Mouse (Mus musculus): ENCODE results near the gene Gm11020. TPM values are rescaled to one million over a fixed set of nuclear protein-coding genes. Genes with fewer than 3 reads are reported as not detected.
A peak's percentile ranks its signal among the peaks of the same experiment; 100 is the strongest.

Gm11020 gene
- polyA plus RNA-seq, 1 experiment from 2014 or later: not detected

- Histone ChIP-seq H3K4me3 (replicated peaks) (no peak overlapping the region), H3K4me2 (no peak overlapping the region), H3K27me3 (no peaks in the 10 kb centered on the region), H3K9me3 (replicated peaks) (no peaks in the 10 kb centered on the region), H3K36me3 (no peaks in the 10 kb centered on the region), H3K9ac (no peak overlapping the region), H3K27ac (no peak overlapping the region), H3K4me1 (replicated peaks) (peaks cover 18% of the 10 kb centered on the region)
- ATAC-seq (ENCODE audit: low read depth): peak; percentile 79
- WGBS (ENCODE audit: insufficient replicate concordance): 23% methylated on average over 5 of the region's 5 CpGs
- DNase-seq: no peak
Measured at GRCm38 (mm10) chr8:104332665-104333631, 11.6 kb downstream of the Gm11020 start.

GRCm38 (mm10) chr8:104333786-104334185, 12.4 kb downstream of the Gm11020 start:
- no peak overlapping the region for H3K4me3 ChIP-seq (replicated peaks)
- H3K4me2 ChIP-seq: no peak overlapping the region
- no peaks in the 10 kb centered on the region for H3K36me3 ChIP-seq
- no peaks in the 10 kb centered on the region for H3K9me3 ChIP-seq (replicated peaks)
- H3K27me3 ChIP-seq: no peaks in the 10 kb centered on the region
- 13% methylated on average over 5 of the region's 5 CpGs for WGBS (ENCODE audit: insufficient replicate concordance)
- no peak overlapping the region for H3K9ac ChIP-seq
- H3K4me1 ChIP-seq (replicated peaks): peaks cover 18% of the 10 kb centered on the region
- DNase-seq (no peak), ATAC-seq (ENCODE audit: low read depth) (peak; percentile 56)
- H3K27ac ChIP-seq: no peak overlapping the region

- H3K4me2 ChIP-seq: no peak overlapping the region
- peaks cover 20% of the 10 kb centered on the region for H3K4me1 ChIP-seq (replicated peaks)
- H3K27ac ChIP-seq: no peak overlapping the region
- ATAC-seq (ENCODE audit: low read depth): no peak
- H3K9me3 ChIP-seq (replicated peaks): no peaks in the 10 kb centered on the region
- WGBS (ENCODE audit: insufficient replicate concordance): 79% methylated on average over 1 of the region's 1 CpGs
- no peak overlapping the region for H3K4me3 ChIP-seq (replicated peaks)
- no peaks in the 10 kb centered on the region for H3K27me3 ChIP-seq
- H3K9ac ChIP-seq: no peak overlapping the region
- H3K36me3 ChIP-seq: no peaks in the 10 kb centered on the region
- DNase-seq: no peak
Measured at GRCm38 (mm10) chr8:104334196-104334595, 12.8 kb downstream of the Gm11020 start.

DNA sequence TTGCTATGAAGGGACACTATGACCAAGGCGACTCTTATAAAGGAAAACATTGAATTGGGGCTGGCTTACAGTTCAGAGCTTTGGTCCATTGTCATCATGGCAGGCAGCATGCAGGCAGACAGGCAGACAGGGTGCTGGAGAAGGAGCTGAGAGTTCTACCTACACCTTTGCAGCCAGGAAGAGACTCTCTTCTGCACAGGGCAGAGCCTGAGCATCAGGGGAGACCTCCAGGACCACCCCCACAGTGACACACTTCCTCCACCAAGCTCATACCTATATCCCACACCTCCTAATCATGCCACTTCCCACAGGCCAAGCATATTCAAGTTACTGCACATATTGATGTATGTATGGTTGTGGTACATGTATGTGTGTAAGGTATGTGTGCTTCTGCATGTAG, 15.4 kb downstream of the Gm11020 start:
- Histone ChIP-seq H3K4me1 (replicated peaks) (peaks cover 42% of the 10 kb centered on the region), H3K27ac (no peak overlapping the region), H3K4me3 (replicated peaks) (no peak overlapping the region), H3K4me2 (no peak overlapping the region), H3K9ac (no peak overlapping the region), H3K9me3 (replicated peaks) (no peaks in the 10 kb centered on the region), H3K36me3 (no peaks in the 10 kb centered on the region), H3K27me3 (peaks cover 13% of the 10 kb centered on the region)
- no peak for DNase-seq
- no peak for ATAC-seq (ENCODE audit: low read depth)
- WGBS (ENCODE audit: insufficient replicate concordance): 61% methylated on average over 1 of the region's 1 CpGs

DNA sequence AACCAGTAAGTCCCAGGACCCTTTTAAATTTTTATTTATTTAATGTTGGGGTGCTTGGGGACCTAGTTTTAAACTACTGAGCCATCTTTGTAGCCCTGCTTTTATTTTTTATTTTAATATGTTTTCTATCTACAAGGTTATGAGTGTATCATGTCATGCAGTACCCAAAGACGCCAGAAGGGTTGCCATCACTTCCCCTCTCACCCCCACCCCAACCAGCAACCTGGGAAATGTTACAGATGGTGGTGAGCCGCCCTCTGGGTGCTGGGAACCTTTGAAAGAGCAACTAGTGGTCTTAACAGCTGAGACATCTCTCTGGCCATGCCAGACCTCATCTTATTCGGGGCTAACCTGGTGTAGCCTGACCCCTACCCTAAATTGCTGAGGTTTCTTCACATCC, 16.5 kb downstream of the Gm11020 start:
- Histone ChIP-seq H3K4me2 (no peak overlapping the region), H3K9ac (no peak overlapping the region), H3K4me1 (replicated peaks) (peaks cover 40% of the 10 kb centered on the region), H3K27ac (no peak overlapping the region), H3K36me3 (no peaks in the 10 kb centered on the region), H3K9me3 (replicated peaks) (no peaks in the 10 kb centered on the region), H3K27me3 (peaks cover 13% of the 10 kb centered on the region), H3K4me3 (replicated peaks) (no peak overlapping the region)
- WGBS (ENCODE audit: insufficient replicate concordance): 36% methylated on average over 3 of the region's 3 CpGs
- ATAC-seq (ENCODE audit: low read depth): no peak
- no peak for DNase-seq

- DNase-seq: no peak
- WGBS (ENCODE audit: insufficient replicate concordance): 23% methylated on average over 18 of the region's 18 CpGs
- H3K4me1 ChIP-seq (replicated peaks): peaks cover 33% of the 10 kb centered on the region
Measured at GRCm38 (mm10) chr8:104339229-104339982, 18.0 kb downstream of the Gm11020 start, which contains the start of gene Cmtm3. Cmtm3 (plus strand) TSS chr8:104339410.

DNA sequence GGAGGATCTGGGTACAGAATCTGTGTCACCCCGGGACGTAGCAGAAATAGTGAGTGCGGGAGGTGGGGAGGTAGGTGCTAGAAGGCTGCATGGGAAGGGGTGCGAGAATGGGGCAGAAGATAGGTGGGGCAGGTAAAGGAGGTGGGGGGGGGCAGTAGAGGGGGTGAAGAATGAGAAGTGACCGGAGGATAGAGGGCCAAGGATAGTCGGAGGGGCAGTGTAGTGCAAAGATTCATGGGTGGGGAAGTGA, 18.5 kb downstream of the Gm11020 start:
- WGBS (ENCODE audit: insufficient replicate concordance): 7% methylated on average over 6 of the region's 6 CpGs
- Histone ChIP-seq H3K9ac (peak overlapping the region; percentile 69), H3K27ac (0 out of 2 replicates have a peak overlapping the region, but pooled peaks have one; percentile 12)

More at GRCm38 (mm10) chr8:104339229-104339982, 18.0 kb downstream of the Gm11020 start, which contains the start of gene Cmtm3:
- Histone ChIP-seq H3K9ac (peak within 1 kb of the TSS; percentile 69), H3K4me3 (replicated peaks) (peak within 1 kb of the TSS; percentile 61), H3K4me2 (peak within 1 kb of the TSS; percentile 73), H3K36me3 (no peaks in the 10 kb centered on the region), H3K27ac (peak within 1 kb of the TSS; percentile 12; the same call in 1 of the 2 replicates), H3K27me3 (peaks cover 13% of the 10 kb centered on the region), H3K9me3 (replicated peaks) (no peaks in the 10 kb centered on the region)
- ATAC-seq (ENCODE audit: low read depth): no peak

DNA sequence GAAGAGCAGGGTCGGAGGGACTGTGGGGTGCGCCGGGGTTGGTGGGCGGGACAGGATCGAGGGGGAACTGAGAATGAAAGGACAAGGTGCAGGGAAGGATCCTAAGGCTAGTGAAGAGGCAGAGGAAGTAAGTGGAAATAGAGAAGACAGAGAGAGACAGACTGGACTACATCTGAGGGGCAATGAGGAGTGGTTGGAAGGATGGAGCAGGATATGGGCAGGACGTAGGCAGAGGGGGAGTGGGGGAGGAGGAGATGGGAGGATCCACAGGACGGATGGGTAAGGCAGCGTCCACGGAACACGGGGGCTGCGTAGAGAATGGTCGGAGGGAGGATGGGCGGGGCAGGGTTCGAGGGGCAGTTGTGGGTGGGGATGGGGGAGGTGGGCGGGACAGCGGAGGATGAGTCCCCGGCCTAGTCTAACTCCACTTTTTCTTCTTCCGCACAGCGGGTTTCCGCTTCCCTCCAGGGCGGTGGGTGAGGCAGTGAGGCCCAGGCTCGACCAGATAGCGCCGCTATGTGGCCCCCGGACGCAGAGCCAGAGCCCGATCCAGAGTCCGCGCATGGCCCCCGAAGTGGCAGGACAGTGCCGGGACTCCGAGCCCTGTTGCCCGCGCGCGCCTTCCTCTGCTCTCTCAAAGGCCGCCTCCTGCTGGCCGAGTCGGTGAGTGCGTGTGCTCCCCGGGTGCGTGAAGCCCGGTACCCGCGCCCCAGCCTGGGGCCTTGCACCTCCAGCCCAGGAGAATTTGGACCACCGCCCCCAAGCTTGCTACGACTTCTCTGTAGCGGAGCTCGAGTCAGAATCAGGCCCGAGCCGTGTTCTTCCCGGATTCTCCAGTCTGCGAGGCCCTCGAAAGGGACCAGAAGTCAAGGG, 19.1 kb downstream of the Gm11020 start:
- peak overlapping the region; percentile 70 for H3K27ac ChIP-seq
- peak; percentile 49 for DNase-seq

More for the DNA sequence above, 18.5 kb downstream of the Gm11020 start:
- no peak for DNase-seq
- Histone ChIP-seq H3K36me3 (no peaks in the 10 kb centered on the region), H3K4me3 (replicated peaks) (peak overlapping the region; percentile 61), H3K27me3 (peaks cover 13% of the 10 kb centered on the region), H3K9me3 (replicated peaks) (no peaks in the 10 kb centered on the region), H3K4me2 (peak overlapping the region; percentile 73), H3K4me1 (replicated peaks) (peaks cover 34% of the 10 kb centered on the region)
- peak; percentile 5; the same call in 1 of the 2 replicates for ATAC-seq (ENCODE audit: low read depth)

DNA sequence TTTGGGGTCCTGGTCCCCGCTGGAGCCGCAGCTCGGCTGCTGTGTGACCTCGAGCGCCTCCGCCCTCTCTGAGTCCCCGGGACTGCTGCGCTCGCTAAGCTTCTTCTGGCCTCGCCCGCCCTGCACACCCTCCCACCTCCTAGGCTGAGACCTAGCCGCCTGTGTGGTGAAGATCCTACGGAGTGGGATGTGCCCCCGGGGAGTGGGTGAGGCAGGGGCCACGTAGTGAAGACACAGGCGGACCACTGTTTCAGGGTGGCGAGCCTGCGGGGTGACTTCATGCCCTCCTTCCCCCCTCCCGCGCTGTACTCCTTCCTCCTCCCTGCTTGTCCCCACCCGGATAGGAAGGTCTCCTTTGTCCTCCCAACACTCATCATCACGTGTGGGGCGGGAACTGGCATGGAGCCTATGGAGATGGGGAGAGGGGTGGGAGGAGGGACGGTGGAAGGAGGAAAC, 19.8 kb downstream of the Gm11020 start:
- 2% methylated on average over 23 of the region's 24 CpGs for WGBS (ENCODE audit: insufficient replicate concordance)
- DNase-seq (peak; percentile 11), ATAC-seq (ENCODE audit: low read depth) (peak; percentile 63)
- H3K27me3 ChIP-seq: peaks cover 13% of the 10 kb centered on the region
- peak overlapping the region; percentile 73 for H3K4me2 ChIP-seq
- peak overlapping the region; percentile 70 for H3K27ac ChIP-seq
- peak overlapping the region; percentile 61 for H3K4me3 ChIP-seq (replicated peaks)
- H3K36me3 ChIP-seq: 0 out of 2 replicates have a peak, but pooled peaks cover 4% of the 10 kb centered on the region
- peaks cover 34% of the 10 kb centered on the region for H3K4me1 ChIP-seq (replicated peaks)
- H3K9me3 ChIP-seq (replicated peaks): no peaks in the 10 kb centered on the region
- peak overlapping the region; percentile 69 for H3K9ac ChIP-seq

More for the DNA sequence above, 19.1 kb downstream of the Gm11020 start:
- Histone ChIP-seq H3K4me3 (replicated peaks) (peak overlapping the region; percentile 61), H3K27me3 (peaks cover 13% of the 10 kb centered on the region), H3K4me1 (replicated peaks) (peaks cover 34% of the 10 kb centered on the region), H3K9me3 (replicated peaks) (no peaks in the 10 kb centered on the region), H3K9ac (peak overlapping the region; percentile 69), H3K36me3 (0 out of 2 replicates have a peak, but pooled peaks cover 4% of the 10 kb centered on the region), H3K4me2 (peak overlapping the region; percentile 73)
- peak; percentile 69 for ATAC-seq (ENCODE audit: low read depth)
- under 1% methylated on average over 54 of the region's 54 CpGs for WGBS (ENCODE audit: insufficient replicate concordance)

DNA sequence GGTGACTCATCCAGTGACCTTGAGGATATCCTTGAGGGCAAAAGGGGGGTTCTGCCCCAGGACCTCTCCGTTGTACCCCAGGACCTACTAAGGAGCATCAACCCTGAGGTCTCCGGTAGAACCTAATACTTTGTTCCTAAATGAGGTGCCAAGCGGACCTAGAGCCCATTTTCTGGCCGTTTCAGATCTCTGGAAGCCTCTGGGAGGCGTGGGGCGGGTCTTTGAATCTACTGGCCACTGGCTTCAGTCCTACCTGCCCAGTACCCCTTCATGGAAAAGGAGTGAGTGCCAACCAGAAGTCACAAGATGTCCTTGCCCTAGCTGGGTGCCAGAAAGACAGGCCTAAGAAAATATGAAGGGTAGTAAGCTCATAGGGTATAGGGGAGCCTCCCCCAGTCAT, 20.3 kb downstream of the Gm11020 start:
- Histone ChIP-seq H3K4me1 (replicated peaks) (peaks cover 34% of the 10 kb centered on the region), H3K9ac (no peak overlapping the region), H3K36me3 (0 out of 2 replicates have a peak, but pooled peaks cover 7% of the 10 kb centered on the region), H3K27me3 (peaks cover 13% of the 10 kb centered on the region), H3K9me3 (replicated peaks) (no peaks in the 10 kb centered on the region), H3K27ac (no peak overlapping the region), H3K4me3 (replicated peaks) (peak overlapping the region; percentile 61), H3K4me2 (peak overlapping the region; percentile 73)
- 40% methylated on average over 6 of the region's 6 CpGs for WGBS (ENCODE audit: insufficient replicate concordance)
- ATAC-seq (ENCODE audit: low read depth) (no peak), DNase-seq (no peak)

Measured in liver, embryonic 13.5 days (tissue).